Mouse (Mus musculus) lung, adult 2 months (tissue): ENCODE data around the gene Cabin1.

ENCODE experiments used
- CTCF ChIP-seq: fragments of 200-500 bp; IDR thresholded peaks from 2 replicates; pipeline ENCODE4 v1.5.1; 2011; ENCODE audit warnings: mild to moderate bottlenecking, low read length, control low read depth; ENCODE audit not compliant: insufficient read depth
- POLR2A ChIP-seq: fragments of 200-500 bp; IDR thresholded peaks from 2 replicates; pipeline ENCODE4 v1.6.1; 2011; ENCODE audit warnings: low read depth, mild to moderate bottlenecking, control low read depth, low read length, borderline replicate concordance; ENCODE audit errors: extremely low read depth

DNA sequence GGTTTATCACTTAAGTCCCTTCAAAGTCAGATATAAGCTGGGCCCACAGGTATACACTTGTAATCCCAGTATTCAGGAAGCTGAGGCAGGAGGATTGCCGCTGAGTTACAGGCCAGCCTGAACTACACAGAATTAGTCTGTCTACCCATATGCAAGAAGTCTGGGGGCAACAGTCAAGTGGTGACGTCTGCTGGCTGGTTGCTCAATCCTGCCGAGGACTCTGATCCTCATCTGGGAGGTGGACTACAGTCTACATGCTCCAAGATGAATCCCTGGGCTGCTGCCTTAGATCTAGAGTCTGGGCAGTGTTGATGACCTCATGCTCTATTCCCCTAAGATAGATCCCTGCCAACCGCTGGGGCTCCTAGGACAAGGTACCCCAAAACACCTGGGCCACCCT, 110.1 kb downstream of the Cabin1 start:
- TF ChIP-seq CTCF, result no peak
- no peak for TF ChIP-seq POLR2A
